Mouse (Mus musculus): ENCODE results near the gene Fbxw21. TPM values are rescaled to one million over a fixed set of nuclear protein-coding genes. Genes with fewer than 3 reads are reported as not detected.

Gene Fbxw21
- polyA plus RNA-seq, 1 experiment, result not detected

DNA sequence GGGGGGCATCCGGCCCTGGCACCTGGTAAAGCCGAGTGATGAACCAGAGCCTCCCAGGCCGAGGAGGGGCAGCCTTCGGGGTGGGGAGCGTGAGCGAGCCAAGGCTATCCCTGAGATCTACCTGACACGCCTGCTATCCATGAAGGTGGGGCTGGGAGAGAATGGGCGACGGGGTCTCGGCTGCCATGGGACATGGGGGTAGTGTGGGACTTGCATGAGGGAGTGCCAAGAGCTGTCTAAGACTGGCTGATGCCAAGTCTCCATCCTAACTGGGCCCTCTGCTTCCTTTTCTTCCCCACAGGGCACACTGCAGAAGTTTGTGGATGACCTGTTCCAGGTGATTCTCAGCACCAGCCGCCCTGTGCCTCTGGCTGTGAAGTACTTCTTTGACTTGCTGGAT, 47.6 kb downstream of the Fbxw21 start:
- Histone ChIP-seq H3K4me3 (ENCODE audit: insufficient read depth, low read length) (no peak overlapping the region), H3K27ac (ENCODE audit: insufficient read depth, low read length) (no peak overlapping the region), H3K4me1 (ENCODE audit: control insufficient read depth, insufficient read depth, low read length) (no peaks in the 10 kb centered on the region)
- TF ChIP-seq POLR2A (IDR thresholded peaks at IDR 0.05; ENCODE audit: low read depth, low read length), result no peak
- TF ChIP-seq CTCF (IDR thresholded peaks at IDR 0.05; ENCODE audit: borderline replicate concordance, insufficient read depth, low read length), result no peak

DNA sequence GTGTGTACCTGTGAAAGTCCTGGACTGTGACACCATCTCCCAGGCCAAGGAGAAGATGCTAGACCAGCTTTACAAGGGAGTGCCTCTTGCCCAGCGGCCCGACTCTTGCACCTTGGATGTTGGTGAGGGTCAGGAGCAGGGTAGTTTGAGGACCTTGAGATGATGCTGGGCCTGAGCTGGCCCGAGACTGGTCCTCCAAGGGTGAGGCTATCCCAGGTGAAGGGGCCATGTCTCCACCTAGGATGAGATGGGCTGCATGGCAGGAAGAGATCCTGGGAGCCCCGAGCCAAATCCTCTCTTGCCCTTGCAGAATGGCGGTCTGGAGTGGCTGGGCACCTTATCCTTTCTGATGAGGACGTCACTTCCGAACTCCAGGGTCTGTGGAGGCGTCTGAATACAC, 48.5 kb downstream of the Fbxw21 start:
- H3K4me3 ChIP-seq (ENCODE audit: insufficient read depth, low read length), result no peak overlapping the region
- TF ChIP-seq CTCF (IDR thresholded peaks at IDR 0.05; ENCODE audit: borderline replicate concordance, insufficient read depth, low read length), result no peak
- TF ChIP-seq POLR2A (IDR thresholded peaks at IDR 0.05; ENCODE audit: low read depth, low read length), result no peak
- no peaks in the 10 kb centered on the region for H3K4me1 ChIP-seq (ENCODE audit: control insufficient read depth, insufficient read depth, low read length)
- H3K27ac ChIP-seq (ENCODE audit: insufficient read depth, low read length), result no peak overlapping the region

DNA sequence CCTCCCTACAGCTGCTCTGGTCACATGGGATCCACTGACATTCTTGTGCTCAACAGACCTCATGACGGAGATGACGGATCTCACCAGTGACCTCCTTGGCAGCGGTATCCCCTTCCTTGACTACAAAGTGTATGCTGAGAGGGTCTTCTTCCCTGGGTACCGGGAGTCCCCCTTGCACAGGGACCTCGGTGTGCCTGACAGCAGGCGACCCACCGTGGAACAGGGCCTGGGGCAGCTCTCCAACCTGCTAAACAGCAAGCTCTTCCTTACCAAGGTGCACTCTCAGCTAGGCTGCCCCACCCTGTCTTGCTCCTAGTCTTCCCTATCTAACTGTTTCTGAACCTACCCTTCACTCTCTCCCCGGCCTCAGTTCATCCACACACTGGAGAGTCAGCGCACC, 50.2 kb downstream of the Fbxw21 start:
- H3K27ac ChIP-seq (ENCODE audit: insufficient read depth, low read length), result no peak overlapping the region
- no peak for TF ChIP-seq POLR2A (IDR thresholded peaks at IDR 0.05; ENCODE audit: low read depth, low read length)
- TF ChIP-seq CTCF (IDR thresholded peaks at IDR 0.05; ENCODE audit: borderline replicate concordance, insufficient read depth, low read length), result no peak
- H3K4me1 ChIP-seq (ENCODE audit: control insufficient read depth, insufficient read depth, low read length), result no peaks in the 10 kb centered on the region
- H3K4me3 ChIP-seq (ENCODE audit: insufficient read depth, low read length), result no peak overlapping the region

DNA sequence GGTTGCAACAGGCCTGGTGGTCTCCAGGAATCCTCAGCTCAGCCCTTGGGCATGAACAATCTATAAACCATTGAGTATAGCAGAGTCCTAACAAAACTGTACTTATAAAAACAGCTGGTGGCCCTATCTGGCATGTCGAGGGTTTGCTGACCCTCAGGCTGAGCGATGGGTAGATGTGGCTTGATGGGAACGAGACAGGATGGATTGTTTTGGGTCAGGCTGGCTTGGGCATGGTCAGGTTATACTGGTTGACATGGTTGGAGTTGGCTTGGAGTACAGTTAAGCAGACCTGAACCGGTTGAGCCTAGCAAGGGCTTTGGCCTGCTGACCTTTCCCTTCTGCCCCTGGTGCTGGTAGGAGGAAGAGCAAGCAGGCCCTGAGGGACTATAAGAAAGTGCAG, 50.7 kb downstream of the Fbxw21 start:
- no peaks in the 10 kb centered on the region for H3K4me1 ChIP-seq (ENCODE audit: control insufficient read depth, insufficient read depth, low read length)
- H3K27ac ChIP-seq (ENCODE audit: insufficient read depth, low read length), result no peak overlapping the region
- no peak for TF ChIP-seq POLR2A (IDR thresholded peaks at IDR 0.05; ENCODE audit: low read depth, low read length)
- no peak for TF ChIP-seq CTCF (IDR thresholded peaks at IDR 0.05; ENCODE audit: borderline replicate concordance, insufficient read depth, low read length)
- no peak overlapping the region for H3K4me3 ChIP-seq (ENCODE audit: insufficient read depth, low read length)

GRCm38 (mm10) chr9:109110240-109110639, 51.6 kb downstream of the Fbxw21 start:
- no peaks in the 10 kb centered on the region for H3K4me1 ChIP-seq (ENCODE audit: control insufficient read depth, insufficient read depth, low read length)
- no peak overlapping the region for H3K27ac ChIP-seq (ENCODE audit: insufficient read depth, low read length)
- no peak for TF ChIP-seq POLR2A (IDR thresholded peaks at IDR 0.05; ENCODE audit: low read depth, low read length)
- TF ChIP-seq CTCF (IDR thresholded peaks at IDR 0.05; ENCODE audit: borderline replicate concordance, insufficient read depth, low read length), result no peak
- no peak overlapping the region for H3K4me3 ChIP-seq (ENCODE audit: insufficient read depth, low read length)

DNA sequence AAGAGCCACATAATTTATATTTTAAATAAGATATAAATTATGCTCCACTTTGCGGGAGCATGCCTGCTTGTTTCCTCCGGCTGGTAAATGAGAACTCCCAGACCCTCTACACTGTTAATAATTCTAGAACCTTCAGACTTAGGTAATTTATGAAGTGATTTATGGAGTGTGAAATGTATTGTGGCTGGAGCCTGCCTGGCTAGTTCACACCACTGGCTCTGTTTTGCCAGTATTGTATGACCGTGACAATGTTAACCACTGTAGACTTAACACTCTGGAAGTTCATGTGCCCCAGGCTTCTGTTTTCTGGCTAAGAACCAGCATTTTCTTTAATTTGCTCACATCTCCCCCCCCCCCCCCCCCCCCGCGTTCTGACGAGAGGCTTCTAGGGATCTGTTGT, 54.5 kb downstream of the Fbxw21 start:
- Histone ChIP-seq H3K4me3 (ENCODE audit: insufficient read depth, low read length) (no peak overlapping the region), H3K27ac (ENCODE audit: insufficient read depth, low read length) (no peak overlapping the region), H3K4me1 (ENCODE audit: control insufficient read depth, insufficient read depth, low read length) (no peaks in the 10 kb centered on the region)
- TF ChIP-seq CTCF (IDR thresholded peaks at IDR 0.05; ENCODE audit: borderline replicate concordance, insufficient read depth, low read length), result no peak
- TF ChIP-seq POLR2A (IDR thresholded peaks at IDR 0.05; ENCODE audit: low read depth, low read length), result no peak

- H3K27ac ChIP-seq (ENCODE audit: insufficient read depth, low read length), result no peak overlapping the region
- TF ChIP-seq POLR2A (IDR thresholded peaks at IDR 0.05; ENCODE audit: low read depth, low read length) (no peak), CTCF (IDR thresholded peaks at IDR 0.05; ENCODE audit: borderline replicate concordance, insufficient read depth, low read length) (no peak)
These were observed 56.2 kb downstream of the Fbxw21 start for GRCm38 (mm10) chr9:109105648-109106047.

DNA sequence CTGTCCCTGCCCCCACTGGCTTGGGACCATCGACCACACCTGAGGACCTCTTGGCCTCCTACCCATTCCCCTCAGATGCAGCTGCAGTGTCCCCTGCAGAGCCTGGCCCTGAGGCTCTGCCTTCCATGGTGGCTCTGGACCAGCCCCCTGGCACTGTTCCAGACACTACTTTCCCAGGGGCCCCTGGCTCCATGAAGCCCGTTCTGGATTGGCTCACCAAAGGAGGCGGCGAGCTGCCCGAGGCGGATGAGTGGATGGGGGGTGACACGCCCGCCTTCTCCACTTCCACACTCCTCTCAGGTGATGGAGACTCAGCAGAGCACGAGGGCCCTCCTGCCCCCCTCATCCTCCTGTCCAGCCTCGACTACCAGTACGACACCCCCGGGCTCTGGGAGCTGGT, 56.8 kb downstream of the Fbxw21 start:
- H3K4me3 ChIP-seq (ENCODE audit: insufficient read depth, low read length), result no peak overlapping the region

More at GRCm38 (mm10) chr9:109105648-109106047, 56.2 kb downstream of the Fbxw21 start:
- Histone ChIP-seq H3K4me1 (ENCODE audit: control insufficient read depth, insufficient read depth, low read length) (no peaks in the 10 kb centered on the region), H3K4me3 (ENCODE audit: insufficient read depth, low read length) (no peak overlapping the region)

DNA sequence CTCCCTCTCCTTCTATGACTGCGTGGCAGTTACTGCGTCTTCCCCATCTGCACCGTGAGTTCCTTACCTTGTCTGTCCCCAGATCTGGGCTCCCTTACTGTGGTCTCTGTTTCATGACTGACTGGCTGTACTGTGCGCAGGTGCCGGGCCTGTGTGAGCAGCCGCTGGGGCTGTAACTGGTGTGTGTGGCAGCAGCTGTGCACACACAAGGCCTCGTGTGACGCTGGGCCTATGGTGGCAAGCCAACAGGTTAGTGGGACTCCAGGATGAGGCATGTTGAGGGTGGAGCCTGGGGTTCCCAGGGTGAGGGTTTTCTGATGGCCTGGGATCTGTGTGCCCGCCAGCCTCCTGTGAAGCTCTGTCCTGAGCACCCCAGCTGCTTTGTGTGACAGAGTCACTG, 57.8 kb downstream of the Fbxw21 start:
- Histone ChIP-seq H3K4me1 (ENCODE audit: control insufficient read depth, insufficient read depth, low read length) (no peaks in the 10 kb centered on the region), H3K4me3 (ENCODE audit: insufficient read depth, low read length) (no peak overlapping the region), H3K27ac (ENCODE audit: insufficient read depth, low read length) (no peak overlapping the region)
- TF ChIP-seq POLR2A (IDR thresholded peaks at IDR 0.05; ENCODE audit: low read depth, low read length) (no peak), CTCF (IDR thresholded peaks at IDR 0.05; ENCODE audit: borderline replicate concordance, insufficient read depth, low read length) (no peak)

More for the DNA sequence above, 56.8 kb downstream of the Fbxw21 start:
- no peak overlapping the region for H3K27ac ChIP-seq (ENCODE audit: insufficient read depth, low read length)
- TF ChIP-seq CTCF (IDR thresholded peaks at IDR 0.05; ENCODE audit: borderline replicate concordance, insufficient read depth, low read length) (no peak), POLR2A (IDR thresholded peaks at IDR 0.05; ENCODE audit: low read depth, low read length) (no peak)
- no peaks in the 10 kb centered on the region for H3K4me1 ChIP-seq (ENCODE audit: control insufficient read depth, insufficient read depth, low read length)

- Histone ChIP-seq H3K4me1 (ENCODE audit: control insufficient read depth, insufficient read depth, low read length) (peaks cover 8% of the 10 kb centered on the region; the same call in 1 of the 2 replicates), H3K27ac (ENCODE audit: insufficient read depth, low read length) (no peak overlapping the region), H3K4me3 (ENCODE audit: insufficient read depth, low read length) (no peak overlapping the region)
- TF ChIP-seq POLR2A (IDR thresholded peaks at IDR 0.05; ENCODE audit: low read depth, low read length) (no peak), CTCF (IDR thresholded peaks at IDR 0.05; ENCODE audit: borderline replicate concordance, insufficient read depth, low read length) (no peak)
These were observed 58.6 kb downstream of the Fbxw21 start for GRCm38 (mm10) chr9:109103250-109103649.

GRCm38 (mm10) chr9:109102541-109102940, 59.3 kb downstream of the Fbxw21 start:
- TF ChIP-seq CTCF (IDR thresholded peaks at IDR 0.05; ENCODE audit: borderline replicate concordance, insufficient read depth, low read length) (no peak), POLR2A (IDR thresholded peaks at IDR 0.05; ENCODE audit: low read depth, low read length) (no peak)
- Histone ChIP-seq H3K4me3 (ENCODE audit: insufficient read depth, low read length) (no peak overlapping the region), H3K4me1 (ENCODE audit: control insufficient read depth, insufficient read depth, low read length) (peaks cover 13% of the 10 kb centered on the region; the same call in 1 of the 2 replicates), H3K27ac (ENCODE audit: insufficient read depth, low read length) (no peak overlapping the region)

Data from embryonic fibroblast, embryonic 13.5 days (primary cell).